Mouse (Mus musculus) olfactory bulb, adult 2 months (tissue): Measurements from ENCODE around the gene Dnal4. TPM values are rescaled to one million over a fixed set of nuclear protein-coding genes. Genes with fewer than 3 reads are reported as not detected.

Source experiments
- H3K27ac ChIP-seq: fragments of 200-500 bp; 2 replicates; pipeline ENCODE4 v1.5.1; 2012; ENCODE audit warnings: low read depth, low read length; ENCODE audit not compliant: insufficient read depth
- H3K4me1 ChIP-seq: fragments of 200-500 bp; 2 replicates; pipeline ENCODE4 v1.6.1; 2012; ENCODE audit warnings: low read length; ENCODE audit not compliant: control insufficient read depth, insufficient read depth
- H3K4me3 ChIP-seq: fragments of 200-500 bp; 2 replicates; pipeline ENCODE4 v1.5.1; 2012; ENCODE audit warnings: mild to moderate bottlenecking, low read depth, low read length, moderate library complexity; ENCODE audit not compliant: insufficient read depth
- CTCF ChIP-seq: fragments of 200-500 bp; IDR thresholded peaks from 2 replicates; pipeline ENCODE4 v1.5.1; 2012; ENCODE audit warnings: low read depth, mild to moderate bottlenecking, low read length, moderate library complexity; ENCODE audit not compliant: insufficient read depth
- POLR2A ChIP-seq: fragments of 200-500 bp; IDR thresholded peaks from 2 replicates; pipeline ENCODE4 v1.6.1; 2012; ENCODE audit warnings: mild to moderate bottlenecking, low read depth, low read length, moderate library complexity; ENCODE audit not compliant: insufficient read depth
- WGBS: fragments of 180-500 bp; shearing (Covaris S2); methylation state at CpG from one replicate; pipeline ENCODE4 v1.1.7; 2018; 5-methylcytosine and 5-hydroxymethylcytosine counted together
- polyA plus RNA-seq: library from polyadenylated mRNA; stranded (reverse); fragments of >200 nt; gene quantifications from 2 replicates; pipeline ENCODE4 v1.2.4, GENCODE M21; 2012; ENCODE audit warnings: low replicate concordance; ENCODE audit not compliant: missing spikeins, insufficient read depth, insufficient read length

The Dnal4 gene
- polyA plus RNA-seq, 1 experiment, result not detected

DNA sequence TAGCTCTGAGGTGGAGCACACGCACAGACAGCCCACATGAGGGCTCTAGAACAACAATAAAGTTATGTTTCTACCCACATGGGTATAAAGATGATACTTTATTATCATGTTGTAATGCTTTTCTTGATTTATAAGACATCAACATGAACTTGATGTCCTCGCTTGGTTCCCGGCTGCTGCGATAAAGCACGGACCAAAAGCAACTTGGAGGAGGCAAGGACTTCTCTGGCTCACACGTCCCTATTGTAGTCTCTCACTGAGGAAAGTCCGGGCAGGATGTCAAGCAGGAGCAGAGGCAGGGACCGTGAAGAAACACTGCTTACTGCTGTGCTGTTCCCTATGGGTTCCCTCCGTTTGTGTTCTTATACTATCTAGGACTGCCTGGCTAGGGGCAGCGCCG is 33.6 kb downstream of the Dnal4 start:
- H3K4me1 ChIP-seq, result peaks cover 21% of the 10 kb centered on the region
- TF ChIP-seq POLR2A (no peak), CTCF (no peak)
- WGBS, result 87% methylated on average over 11 of the region's 11 CpGs
- H3K27ac ChIP-seq, result no peak overlapping the region
- H3K4me3 ChIP-seq, result no peak overlapping the region

GRCm38 (mm10) chr15:79742706-79743023 is 35.0 kb downstream of the Dnal4 start:
- under 1% methylated on average over 23 of the region's 23 CpGs for WGBS
- no peak for TF ChIP-seq POLR2A
- no peak for TF ChIP-seq CTCF
- peaks cover 28% of the 10 kb centered on the region for H3K4me1 ChIP-seq
- H3K27ac ChIP-seq, result 0 out of 2 replicates have a peak overlapping the region, but pooled peaks have one; percentile 28
- H3K4me3 ChIP-seq, result peak overlapping the region; percentile 75

DNA sequence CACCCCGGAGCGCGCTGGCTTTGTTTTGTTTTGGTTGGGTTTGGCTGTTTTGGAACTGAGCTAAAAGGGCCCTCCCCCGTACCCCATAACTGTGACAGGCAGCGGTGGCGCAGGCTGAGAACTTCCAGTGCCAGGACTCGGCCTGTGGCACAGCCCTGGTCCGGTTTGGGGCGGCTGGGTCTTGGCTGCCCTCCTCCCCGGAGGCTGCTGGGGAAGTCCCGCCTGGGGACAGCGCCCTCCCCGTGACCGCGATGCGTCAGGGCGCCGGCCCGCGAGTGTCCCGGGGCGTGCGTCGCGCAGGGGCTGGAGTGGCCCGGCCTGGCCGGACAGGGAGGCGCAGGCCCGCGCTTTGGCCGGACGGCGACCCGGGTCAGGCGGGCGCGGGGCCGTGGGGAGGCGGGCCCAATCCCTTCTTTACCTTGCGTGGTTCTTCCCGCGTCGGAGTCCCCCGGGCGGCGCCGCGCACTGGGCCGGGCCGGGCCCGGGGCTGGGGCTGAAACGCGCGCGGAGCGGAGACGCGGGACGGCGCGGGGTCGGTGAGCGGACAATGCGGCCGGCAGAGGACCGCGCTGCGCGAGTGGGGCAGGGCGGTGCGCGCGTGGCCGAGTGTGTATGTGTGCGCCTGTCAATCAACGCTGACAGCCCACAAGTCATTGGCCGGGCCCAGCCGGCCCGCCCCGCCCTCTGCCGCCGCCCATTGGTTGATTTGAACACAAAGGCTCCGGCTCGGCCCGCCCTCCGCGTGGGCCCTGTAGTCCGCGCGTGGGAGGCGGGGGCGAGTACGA is 35.5 kb downstream of the Dnal4 start, which contains the start of gene Sun2:
TSS of gene Sun2 (minus strand) at position 616 of the 785 bp plus-strand sequence.
- H3K27ac ChIP-seq, result peak within 1 kb of the TSS; percentile 28
- H3K4me1 ChIP-seq, result peaks cover 28% of the 10 kb centered on the region
- H3K4me3 ChIP-seq, result peak within 1 kb of the TSS; percentile 75
- TF ChIP-seq CTCF (no peak), POLR2A (peak; percentile 59)
- under 1% methylated on average over 92 of the region's 93 CpGs for WGBS

- WGBS, result 7% methylated on average over 14 of the region's 14 CpGs
- Histone ChIP-seq H3K4me1 (peaks cover 28% of the 10 kb centered on the region), H3K27ac (peak overlapping the region; percentile 18), H3K4me3 (peak overlapping the region; percentile 75)
- TF ChIP-seq CTCF (no peak), POLR2A (no peak)
Observed at GRCm38 (mm10) chr15:79741173-79741858, 36.3 kb downstream of the Dnal4 start.

DNA sequence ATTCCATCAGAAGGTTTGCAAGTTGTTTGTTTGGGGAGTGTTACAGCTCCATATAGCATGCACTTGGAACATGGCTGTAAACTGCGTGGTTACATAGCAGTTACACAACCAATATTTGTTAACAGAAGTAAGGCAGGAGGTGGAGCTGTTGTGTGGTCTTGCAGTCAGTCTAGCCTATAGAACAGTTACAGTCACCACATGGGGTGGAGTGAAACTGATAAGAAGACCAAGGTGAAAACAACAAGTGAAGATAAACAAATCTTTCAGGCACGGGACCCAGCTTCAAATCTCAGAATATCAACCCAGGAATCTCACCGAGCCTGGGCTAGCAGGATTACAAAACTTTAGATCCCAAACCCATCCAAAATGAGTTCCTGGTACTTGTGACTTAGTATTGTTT is 36.9 kb downstream of the Dnal4 start:
- H3K27ac ChIP-seq, result no peak overlapping the region; the same call in 1 of the 2 replicates
- no peak for TF ChIP-seq CTCF
- no peak for TF ChIP-seq POLR2A
- no peak overlapping the region for H3K4me3 ChIP-seq
- WGBS, result 56% methylated on average over 3 of the region's 3 CpGs
- peaks cover 31% of the 10 kb centered on the region for H3K4me1 ChIP-seq

DNA sequence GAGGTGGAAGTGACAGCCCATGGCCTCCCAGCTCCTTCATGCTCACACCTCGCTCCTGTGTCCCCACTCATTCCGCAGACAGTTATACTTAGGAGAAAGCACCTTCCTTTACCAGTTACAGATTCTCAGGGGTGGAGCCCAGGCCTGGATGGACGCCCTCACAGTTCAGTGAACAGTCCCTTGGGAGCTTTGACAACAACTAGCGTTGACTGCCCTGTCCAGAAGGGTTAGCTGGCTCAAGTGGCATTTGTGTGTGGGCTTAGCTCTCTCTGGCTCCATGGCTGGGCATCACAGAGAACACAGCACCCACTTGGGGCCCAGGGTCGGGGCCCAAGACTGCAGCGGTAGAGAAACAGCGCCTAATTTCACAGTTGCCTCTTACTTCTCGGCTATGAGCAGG is 43.3 kb downstream of the Dnal4 start:
- TF ChIP-seq CTCF, result no peak
- TF ChIP-seq POLR2A, result no peak
- Histone ChIP-seq H3K4me3 (no peak overlapping the region), H3K4me1 (peaks cover 38% of the 10 kb centered on the region), H3K27ac (peak overlapping the region; percentile 82)
- WGBS, result 78% methylated on average over 8 of the region's 8 CpGs

GRCm38 (mm10) chr15:79733640-79734039 is 44.0 kb downstream of the Dnal4 start:
- no peak for TF ChIP-seq CTCF
- TF ChIP-seq POLR2A, result no peak
- Histone ChIP-seq H3K4me3 (no peak overlapping the region), H3K4me1 (peaks cover 38% of the 10 kb centered on the region), H3K27ac (peak overlapping the region; percentile 82)
- WGBS, result 74% methylated on average over 4 of the region's 4 CpGs

DNA sequence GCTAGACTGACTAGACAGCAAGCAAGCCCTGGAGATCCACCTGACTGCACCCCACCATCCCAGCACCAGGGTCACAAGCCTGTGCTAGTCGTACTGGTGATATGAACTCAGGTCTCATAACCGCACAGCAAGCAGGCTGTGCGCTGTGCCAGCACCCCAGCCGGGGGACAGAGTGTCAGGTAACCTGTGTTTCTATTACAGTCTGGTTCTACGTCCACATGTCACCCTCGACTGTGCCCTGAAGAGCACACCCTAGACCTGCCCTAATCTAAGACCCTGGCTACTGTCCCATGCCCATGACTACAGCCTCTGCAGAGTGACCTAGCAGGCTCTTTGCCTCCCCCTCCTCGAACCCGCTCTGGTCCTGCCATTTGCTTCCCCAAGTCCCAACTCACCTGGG is 44.5 kb downstream of the Dnal4 start:
- Histone ChIP-seq H3K4me3 (no peak overlapping the region), H3K27ac (no peak overlapping the region), H3K4me1 (peaks cover 40% of the 10 kb centered on the region)
- WGBS, result 93% methylated on average over 8 of the region's 8 CpGs
- no peak for TF ChIP-seq CTCF
- TF ChIP-seq POLR2A, result no peak

DNA sequence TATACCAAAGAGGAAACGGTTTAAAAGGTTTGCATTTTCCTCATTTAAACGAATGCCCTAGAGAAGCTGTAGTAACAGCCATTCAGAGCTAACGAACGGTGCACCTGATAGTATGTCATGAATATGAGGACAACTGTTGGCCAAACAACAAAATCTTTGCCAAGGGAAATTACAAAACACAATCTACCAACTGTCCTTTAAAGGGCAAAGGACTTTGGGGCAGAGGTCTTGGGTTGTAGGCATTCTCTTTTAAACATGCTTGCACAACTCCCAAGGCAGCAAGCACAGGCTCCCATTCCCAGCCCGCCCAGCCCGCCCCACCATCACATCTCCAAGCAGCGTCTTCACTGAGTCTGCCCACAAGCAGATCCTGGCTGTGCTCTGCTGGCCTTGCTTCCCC is 46.1 kb downstream of the Dnal4 start:
- Histone ChIP-seq H3K4me3 (no peak overlapping the region), H3K4me1 (peaks cover 56% of the 10 kb centered on the region), H3K27ac (no peak overlapping the region)
- no peak for TF ChIP-seq CTCF
- no peak for TF ChIP-seq POLR2A
- WGBS, result 58% methylated on average over 7 of the region's 7 CpGs
